Mouse (Mus musculus): ENCODE data around the gene Tnc.

DNA sequence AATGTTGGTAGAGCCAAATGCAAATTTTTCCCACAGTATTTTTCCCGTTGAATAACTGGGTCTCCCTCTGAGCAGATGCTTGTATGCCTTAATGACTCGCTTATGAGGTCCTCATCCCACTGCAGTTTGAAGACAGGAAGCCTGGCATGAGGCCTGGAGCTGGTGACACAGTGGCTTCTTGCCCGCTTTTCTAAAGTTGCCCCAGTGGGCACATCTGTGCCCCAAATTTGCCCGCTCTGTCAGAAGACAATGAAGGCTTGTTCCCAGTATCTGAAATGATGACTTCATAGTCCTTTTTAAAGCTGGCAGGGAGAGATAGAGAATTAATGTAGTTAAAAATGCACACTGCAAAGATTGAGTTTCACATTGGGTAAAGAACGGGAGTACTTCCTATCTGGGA is 47.4 kb upstream of the Tnc start:
- TF ChIP-seq POLR2A (IDR thresholded peaks at IDR 0.05; ENCODE audit: insufficient read depth, low read depth, low read length) (no peak), CTCF (IDR thresholded peaks at IDR 0.05) (no peak)

All from heart, adult 2 months (tissue).